Mouse (Mus musculus) liver, postnatal 0 days (tissue): Measurements from ENCODE around the gene Myh9.

Experiments used
- CTCF ChIP-seq: sonication (generic); IDR thresholded peaks from 2 replicates; pipeline ENCODE4 v1.5.1; 2016; ENCODE audit warnings: antibody characterized with exemption, low read depth
- EP300 ChIP-seq: IDR thresholded peaks from 2 replicates; pipeline ENCODE4 v1.6.1; 2016; ENCODE audit warnings: antibody characterized with exemption, low read depth, mild to moderate bottlenecking

GRCm38 (mm10) chr15:77829542-77829941 lies 12.4 kb downstream of the Myh9 start:
- TF ChIP-seq CTCF (no peak), EP300 (no peak)
